In the genomic region with DNA sequence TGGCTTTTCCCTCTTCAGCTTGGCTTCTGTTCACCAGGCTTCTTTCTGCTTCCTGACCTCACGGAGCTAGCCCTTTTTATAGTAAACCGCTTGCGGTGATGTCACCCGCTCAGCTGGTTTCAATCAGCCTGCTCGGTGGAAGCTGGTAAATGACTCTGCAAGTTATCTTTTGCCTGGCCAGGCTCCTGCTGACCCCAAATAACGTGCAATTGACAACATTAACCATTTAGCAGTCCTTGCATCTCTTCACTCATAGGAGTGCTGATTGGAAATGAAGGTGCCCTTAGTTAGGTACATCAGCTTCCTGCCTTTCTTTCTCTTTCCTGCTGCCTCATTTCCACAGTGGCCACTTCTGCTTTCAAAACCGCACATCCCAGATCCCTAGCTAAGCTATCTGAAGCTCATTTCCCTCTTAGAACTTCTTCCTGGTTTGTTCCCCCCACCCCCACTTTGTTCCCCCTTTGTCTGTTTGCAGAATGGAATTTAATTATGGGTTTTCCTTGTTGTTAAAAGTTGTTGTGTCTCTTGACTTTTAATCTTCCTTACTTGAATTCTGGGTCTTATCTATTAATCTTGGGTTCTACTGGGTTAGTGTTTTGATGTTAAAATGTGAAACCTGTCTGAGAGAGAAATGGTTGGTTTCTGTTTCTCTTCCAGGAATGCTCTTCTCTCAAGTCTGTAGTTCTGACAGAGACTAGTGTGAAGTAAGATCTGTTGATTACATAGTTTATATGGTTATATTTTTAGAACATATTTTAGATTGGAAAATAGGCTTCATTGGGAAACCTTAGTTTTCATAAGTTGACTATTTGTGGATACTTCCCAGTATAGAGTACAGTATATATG, we compare ENCODE assay signal across 8 mouse cellular contexts. TPM values are rescaled to one million over a fixed set of nuclear protein-coding genes. Genes with fewer than 3 reads are reported as not detected.
DNase-seq lines count a peak whose midpoint lies in the region; ATAC-seq lines count a peak whose summit lies in the region.

No protein-coding gene starts in this region.

- peak; percentile 55 for DNase-seq in layer of hippocampus, adult 11-12 months (ENCODE audit: low spot score)
- no peak for DNase-seq in layer of hippocampus, adult 9-10 months (ENCODE audit: low spot score)
- peak; percentile 32 to 52 for DNase-seq in adrenal gland, postnatal 36 days
- peak; percentile 72 for DNase-seq in fibroblast of lung, adult 2 months (ENCODE audit: low read depth)
- peak; percentile 61 for DNase-seq in hindlimb bud, embryonic 11.5 days (ENCODE audit: extremely low spot score, low read depth, low spot score)
- DNase-seq in liver, embryonic 11.5 days (ENCODE audit: low spot score): no peak
- DNase-seq in neural tube, embryonic 11.5 days (ENCODE audit: low spot score): peak; percentile 34
- no peak for DNase-seq in hindbrain, embryonic 14.5 days (ENCODE audit: low spot score)

- no peaks in the 10 kb centered on the region for H3K9me3 ChIP-seq in liver, embryonic 11.5 days (ENCODE audit: control insufficient read depth, low read length)
- no peaks in the 10 kb centered on the region for H3K9me3 ChIP-seq in neural tube, embryonic 11.5 days (ENCODE audit: control insufficient read depth, low read length)
- 0 out of 2 replicates have a peak, but pooled peaks cover 4% of the 10 kb centered on the region for H3K9me3 ChIP-seq in hindbrain, embryonic 14.5 days (ENCODE audit: control insufficient read depth, low read length)

- 20% methylated on average over 7 of the region's 7 CpGs for WGBS in liver, embryonic 11.5 days
- 61% methylated on average over 7 of the region's 7 CpGs for WGBS in neural tube, embryonic 11.5 days
- 74% methylated on average over 7 of the region's 7 CpGs for WGBS in hindbrain, embryonic 14.5 days

- H3K27ac ChIP-seq in liver, embryonic 11.5 days (ENCODE audit: low read depth, low read length): no peak overlapping the region
- no peak overlapping the region for H3K27ac ChIP-seq in neural tube, embryonic 11.5 days (ENCODE audit: low read depth, low read length)
- no peak overlapping the region for H3K27ac ChIP-seq in hindbrain, embryonic 14.5 days

- no peak overlapping the region for H3K9ac ChIP-seq in liver, embryonic 11.5 days (ENCODE audit: low read depth, low read length)
- no peak overlapping the region for H3K9ac ChIP-seq in neural tube, embryonic 11.5 days (ENCODE audit: low read length)
- no peak overlapping the region for H3K9ac ChIP-seq in hindbrain, embryonic 14.5 days

- peak overlapping the region; percentile 32; the same call in 1 of the 2 replicates for H3K4me2 ChIP-seq in liver, embryonic 11.5 days
- no peak overlapping the region for H3K4me2 ChIP-seq in neural tube, embryonic 11.5 days (ENCODE audit: low read depth)
- H3K4me2 ChIP-seq in hindbrain, embryonic 14.5 days (replicated peaks): no peak overlapping the region

- H3K36me3 ChIP-seq in liver, embryonic 11.5 days (ENCODE audit: control insufficient read depth, insufficient read depth, low read length): no peaks in the 10 kb centered on the region
- no peaks in the 10 kb centered on the region; the same call in 1 of the 2 replicates for H3K36me3 ChIP-seq in neural tube, embryonic 11.5 days (ENCODE audit: control insufficient read depth, insufficient read depth, low read length)
- no peaks in the 10 kb centered on the region for H3K36me3 ChIP-seq in hindbrain, embryonic 14.5 days (replicated peaks; ENCODE audit: control insufficient read depth, insufficient read depth)

- H3K4me1 ChIP-seq in liver, embryonic 11.5 days (replicated peaks; ENCODE audit: control insufficient read depth, insufficient read depth, low read length): no peaks in the 10 kb centered on the region
- 0 out of 2 replicates have a peak, but pooled peaks cover 2% of the 10 kb centered on the region for H3K4me1 ChIP-seq in neural tube, embryonic 11.5 days (ENCODE audit: control insufficient read depth, insufficient read depth, low read length)
- no peaks in the 10 kb centered on the region for H3K4me1 ChIP-seq in hindbrain, embryonic 14.5 days (replicated peaks; ENCODE audit: control insufficient read depth, insufficient read depth, low read length)

- no peak overlapping the region for H3K4me3 ChIP-seq in liver, embryonic 11.5 days (ENCODE audit: low read depth, low read length)
- no peak overlapping the region for H3K4me3 ChIP-seq in neural tube, embryonic 11.5 days (ENCODE audit: low read depth, low read length)
- no peak overlapping the region for H3K4me3 ChIP-seq in hindbrain, embryonic 14.5 days (replicated peaks; ENCODE audit: low read length)

- 0 out of 2 replicates have a peak, but pooled peaks have one; percentile 26 for ATAC-seq in liver, embryonic 11.5 days (replicated peaks; ENCODE audit: low FRiP score)
- no peak for ATAC-seq in neural tube, embryonic 11.5 days (ENCODE audit: insufficient read depth, low FRiP score, low TSS enrichment)
- ATAC-seq in hindbrain, embryonic 14.5 days (ENCODE audit: low FRiP score): no peak

- no peaks in the 10 kb centered on the region for H3K27me3 ChIP-seq in liver, embryonic 11.5 days (replicated peaks; ENCODE audit: control insufficient read depth, insufficient read depth, low read length)
- H3K27me3 ChIP-seq in neural tube, embryonic 11.5 days (ENCODE audit: control insufficient read depth, insufficient read depth, low read length): no peaks in the 10 kb centered on the region
- H3K27me3 ChIP-seq in hindbrain, embryonic 14.5 days (ENCODE audit: control insufficient read depth, insufficient read depth, low read length): no peaks in the 10 kb centered on the region

RNA-seq across cellular contexts. Expression of gene Ppp3ca, which starts 55.6 kb away (rescaled TPM):
- 10 to 100 TPM; 35.1 to 67.2 TPM for total RNA-seq in adrenal gland, postnatal 36 days (2021)
- 28.7 and 30.7 TPM in 2 replicates for polyA plus RNA-seq in liver, embryonic 11.5 days (2014; fragmentation: Nextera tagmentation; extraction: Ambion mirVana)
- 69.8 and 72.4 TPM in 2 replicates for polyA plus RNA-seq in neural tube, embryonic 11.5 days (2014; fragmentation: Nextera tagmentation; extraction: Ambion mirVana)
- 181 and 205 TPM in 2 replicates for polyA plus RNA-seq in hindbrain, embryonic 14.5 days (2014; fragmentation: Nextera tagmentation; extraction: Ambion mirVana)

Comparison
In these comparisons a context has a peak if more than half of its experiments do, and no peak if none do; other contexts are left out.
1. DNase-seq: peak in layer of hippocampus, adult 11-12 months (single experiment), adrenal gland, postnatal 36 days (2 of 2), fibroblast of lung, adult 2 months (single experiment), hindlimb bud, embryonic 11.5 days (single experiment) and neural tube, embryonic 11.5 days (single experiment); none in layer of hippocampus, adult 9-10 months (single experiment), liver, embryonic 11.5 days (single experiment) and hindbrain, embryonic 14.5 days (single experiment).